Mouse (Mus musculus) intestine, embryonic 15.5 days (tissue): ENCODE results near the gene Vmo1. TPM values are rescaled to one million over a fixed set of nuclear protein-coding genes. Genes with fewer than 3 reads are reported as not detected.
"Not testable (repeated sequence)": the region's sequence is repeated elsewhere in the genome, so short reads cannot be mapped to it uniquely, and the experiment has no call there.

ENCODE experiments used
- ATAC-seq: fragments of 200-750 bp; cut with Nextera tagmentation; 2 replicates; pipeline ENCODE4 v1.8.0; 2017; ENCODE audit warnings: moderate TSS enrichment, moderate library complexity
- H3K27ac ChIP-seq: fragments of 300-500 bp; sonication (generic); 2 replicates; pipeline ENCODE4 v1.5.1; 2015; ENCODE audit warnings: mild to moderate bottlenecking, inconsistent platforms
- H3K27me3 ChIP-seq: fragments of 300-500 bp; sonication (generic); replicated peaks from 2 replicates; pipeline ENCODE4 v1.6.1; 2015; ENCODE audit warnings: inconsistent platforms
- H3K36me3 ChIP-seq: fragments of 300-500 bp; sonication (generic); 2 replicates; pipeline ENCODE4 v1.6.1; 2015; ENCODE audit warnings: inconsistent platforms
- H3K4me1 ChIP-seq: fragments of 300-500 bp; sonication (generic); replicated peaks from 2 replicates; pipeline ENCODE4 v1.6.1; 2015; ENCODE audit warnings: inconsistent platforms
- H3K4me2 ChIP-seq: fragments of 300-500 bp; sonication (generic); replicated peaks from 2 replicates; pipeline ENCODE4 v1.6.1; 2015; ENCODE audit warnings: mild to moderate bottlenecking, inconsistent platforms
- H3K4me3 ChIP-seq: fragments of 300-500 bp; sonication (generic); replicated peaks from 2 replicates; pipeline ENCODE4 v1.5.1; 2015; ENCODE audit warnings: inconsistent platforms
- H3K9ac ChIP-seq: fragments of 300-500 bp; sonication (generic); 2 replicates; pipeline ENCODE4 v1.6.1; 2015; ENCODE audit warnings: inconsistent platforms
- H3K9me3 ChIP-seq: fragments of 300-500 bp; sonication (generic); 2 replicates; pipeline ENCODE4 v1.6.1; 2016; ENCODE audit warnings: inconsistent platforms
- WGBS: fragments of 180-500 bp; shearing (Covaris S2); methylation state at CpG from one replicate; pipeline ENCODE4 v1.1.7; 2015; 5-methylcytosine and 5-hydroxymethylcytosine counted together
- polyA plus RNA-seq: library from polyadenylated mRNA; unstranded; fragments of >200 nt; fragmentation: Nextera tagmentation; extraction: Ambion mirVana; gene quantifications from 2 replicates; pipeline ENCODE4 v1.2.1, GENCODE M21; 2015

The Vmo1 gene
- polyA plus RNA-seq, 1 experiment from 2014 or later = 0.60 TPM

- peak; percentile 99 for ATAC-seq
- H3K4me1 ChIP-seq = 0 out of 2 replicates have a peak, but pooled peaks cover 4% of the 10 kb centered on the region
- H3K9ac ChIP-seq = peak within 1 kb of the TSS; percentile 69
- WGBS = under 1% methylated on average over 65 of the region's 65 CpGs
- peak within 1 kb of the TSS; percentile 58 for H3K4me3 ChIP-seq
- no peaks in the 10 kb centered on the region for H3K27me3 ChIP-seq
- no peaks in the 10 kb centered on the region for H3K36me3 ChIP-seq
- H3K27ac ChIP-seq = peak within 1 kb of the TSS; percentile 70; the same call in 1 of the 2 replicates
- H3K4me2 ChIP-seq = peak within 1 kb of the TSS; percentile 72
- no peaks in the 10 kb centered on the region for H3K9me3 ChIP-seq
Observed at GRCm38 (mm10) chr11:70539877-70540587, 25.6 kb upstream of the Vmo1 start, which contains the start of gene Pld2. Gene Pld2 (plus strand): TSS chr11:70540064.

- Histone ChIP-seq H3K27ac (no peak overlapping the region), H3K4me1 (0 out of 2 replicates have a peak, but pooled peaks cover 4% of the 10 kb centered on the region), H3K4me2 (peak overlapping the region; percentile 72), H3K27me3 (no peaks in the 10 kb centered on the region), H3K36me3 (no peaks in the 10 kb centered on the region), H3K9ac (peak overlapping the region; percentile 69; the same call in 1 of the 2 replicates), H3K9me3 (no peaks in the 10 kb centered on the region), H3K4me3 (peak overlapping the region; percentile 58)
- ATAC-seq = peak; percentile 11; the same call in 1 of the 2 replicates
- WGBS = 10% methylated on average over 9 of the region's 9 CpGs
Observed at GRCm38 (mm10) chr11:70539423-70539822, 25.0 kb upstream of the Vmo1 start.

- H3K27ac ChIP-seq = no peak within 1 kb of the TSS
- H3K36me3 ChIP-seq = peaks cover 3% of the 10 kb centered on the region
- 87% methylated on average over 6 of the region's 6 CpGs for WGBS
Observed at GRCm38 (mm10) chr11:70532839-70533238, 18.4 kb upstream of the Vmo1 start, which contains the start of gene Gm40193. Gene Gm40193 (minus strand): TSS chr11:70532939.

GRCm38 (mm10) chr11:70531065-70531464, 16.6 kb upstream of the Vmo1 start:
- H3K4me2 ChIP-seq, H3K27me3 ChIP-seq, H3K4me3 ChIP-seq, H3K9me3 ChIP-seq, H3K9ac ChIP-seq, ATAC-seq, H3K27ac ChIP-seq, H3K4me1 ChIP-seq: not testable (repeated sequence)
- H3K36me3 ChIP-seq = peaks cover 15% of the 10 kb centered on the region
- 88% methylated on average over 2 of the region's 2 CpGs for WGBS

More at GRCm38 (mm10) chr11:70532839-70533238, 18.4 kb upstream of the Vmo1 start, which contains the start of gene Gm40193:
- no peaks in the 10 kb centered on the region for H3K9me3 ChIP-seq
- no peak within 1 kb of the TSS for H3K4me3 ChIP-seq
- no peaks in the 10 kb centered on the region for H3K27me3 ChIP-seq
- no peaks in the 10 kb centered on the region for H3K4me1 ChIP-seq
- ATAC-seq = no peak
- H3K9ac ChIP-seq = no peak within 1 kb of the TSS
- no peak within 1 kb of the TSS for H3K4me2 ChIP-seq

GRCm38 (mm10) chr11:70528610-70529009, 14.2 kb upstream of the Vmo1 start:
- WGBS = 83% methylated on average over 7 of the region's 7 CpGs
- H3K9me3 ChIP-seq = no peaks in the 10 kb centered on the region
- H3K27ac ChIP-seq = no peak overlapping the region
- H3K36me3 ChIP-seq = peaks cover 15% of the 10 kb centered on the region
- peaks cover 10% of the 10 kb centered on the region for H3K4me1 ChIP-seq
- H3K9ac ChIP-seq = no peak overlapping the region
- H3K4me3 ChIP-seq = no peak overlapping the region
- no peaks in the 10 kb centered on the region for H3K27me3 ChIP-seq
- H3K4me2 ChIP-seq = no peak overlapping the region
- ATAC-seq = no peak

- Histone ChIP-seq H3K4me1 (peaks cover 10% of the 10 kb centered on the region), H3K9me3 (no peaks in the 10 kb centered on the region), H3K27me3 (no peaks in the 10 kb centered on the region), H3K36me3 (peaks cover 15% of the 10 kb centered on the region), H3K9ac (peak overlapping the region; percentile 64), H3K27ac (no peak overlapping the region), H3K4me3 (peak overlapping the region; percentile 67), H3K4me2 (peak overlapping the region; percentile 76)
- no peak for ATAC-seq
- WGBS = 89% methylated on average over 12 of the region's 12 CpGs
Observed at GRCm38 (mm10) chr11:70526211-70526610, 11.8 kb upstream of the Vmo1 start.

- H3K36me3 ChIP-seq = peaks cover 15% of the 10 kb centered on the region
- H3K4me3 ChIP-seq = peak overlapping the region; percentile 67
- no peaks in the 10 kb centered on the region for H3K9me3 ChIP-seq
- 1% methylated on average over 12 of the region's 12 CpGs for WGBS
- H3K4me2 ChIP-seq = peak overlapping the region; percentile 76
- ATAC-seq = peak; percentile 54; the same call in 1 of the 2 replicates
- peaks cover 11% of the 10 kb centered on the region for H3K4me1 ChIP-seq
- 0 out of 2 replicates have a peak overlapping the region, but pooled peaks have one; percentile 36 for H3K27ac ChIP-seq
- no peaks in the 10 kb centered on the region for H3K27me3 ChIP-seq
- H3K9ac ChIP-seq = peak overlapping the region; percentile 64
Observed at GRCm38 (mm10) chr11:70525726-70526125, 11.3 kb upstream of the Vmo1 start.

GRCm38 (mm10) chr11:70525184-70525678, 10.8 kb upstream of the Vmo1 start, which contains the start of gene Psmb6:
Gene Psmb6 (plus strand): TSS chr11:70525367.
- Histone ChIP-seq H3K9ac (peak within 1 kb of the TSS; percentile 64), H3K27ac (peak within 1 kb of the TSS; percentile 36; the same call in 1 of the 2 replicates), H3K4me1 (peaks cover 14% of the 10 kb centered on the region), H3K9me3 (no peaks in the 10 kb centered on the region), H3K36me3 (peaks cover 15% of the 10 kb centered on the region), H3K4me2 (peak within 1 kb of the TSS; percentile 76), H3K4me3 (peak within 1 kb of the TSS; percentile 67), H3K27me3 (no peaks in the 10 kb centered on the region)
- under 1% methylated on average over 24 of the region's 26 CpGs for WGBS
- peak; percentile 94 for ATAC-seq

GRCm38 (mm10) chr11:70524782-70525181, 10.4 kb upstream of the Vmo1 start:
- Histone ChIP-seq H3K9me3 (no peaks in the 10 kb centered on the region), H3K27ac (no peak overlapping the region), H3K9ac (no peak overlapping the region), H3K4me3 (peak overlapping the region; percentile 67), H3K4me1 (peaks cover 17% of the 10 kb centered on the region), H3K36me3 (peaks cover 15% of the 10 kb centered on the region), H3K4me2 (peak overlapping the region; percentile 50), H3K27me3 (no peaks in the 10 kb centered on the region)
- peak; percentile 62 for ATAC-seq
- WGBS = 4% methylated on average over 8 of the region's 8 CpGs

- Histone ChIP-seq H3K4me1 (peaks cover 26% of the 10 kb centered on the region), H3K36me3 (peaks cover 12% of the 10 kb centered on the region)
- not testable (repeated sequence) for H3K27ac ChIP-seq, ATAC-seq, H3K27me3 ChIP-seq, H3K4me3 ChIP-seq, H3K4me2 ChIP-seq, H3K9ac ChIP-seq, H3K9me3 ChIP-seq
- 93% methylated on average over 8 of the region's 8 CpGs for WGBS
Observed at GRCm38 (mm10) chr11:70523306-70523989, 9.0 kb upstream of the Vmo1 start.

- Histone ChIP-seq H3K4me2 (peak overlapping the region; percentile 64), H3K36me3 (no peaks in the 10 kb centered on the region), H3K9ac (peak overlapping the region; percentile 61), H3K27ac (peak overlapping the region; percentile 83), H3K4me1 (peaks cover 17% of the 10 kb centered on the region), H3K4me3 (peak overlapping the region; percentile 35), H3K9me3 (no peaks in the 10 kb centered on the region), H3K27me3 (no peaks in the 10 kb centered on the region)
- 15% methylated on average over 41 of the region's 41 CpGs for WGBS
- ATAC-seq = peak; percentile 34
Observed at GRCm38 (mm10) chr11:70520178-70520769, 5.9 kb upstream of the Vmo1 start.

- H3K9me3 ChIP-seq = no peaks in the 10 kb centered on the region
- 64% methylated on average over 10 of the region's 10 CpGs for WGBS
- no peaks in the 10 kb centered on the region for H3K27me3 ChIP-seq
- H3K27ac ChIP-seq = peak within 1 kb of the TSS; percentile 83
- peak within 1 kb of the TSS; percentile 61 for H3K9ac ChIP-seq
- no peak for ATAC-seq
- H3K36me3 ChIP-seq = no peaks in the 10 kb centered on the region
- peak within 1 kb of the TSS; percentile 64 for H3K4me2 ChIP-seq
- peaks cover 17% of the 10 kb centered on the region for H3K4me1 ChIP-seq
- peak within 1 kb of the TSS; percentile 35 for H3K4me3 ChIP-seq
Observed at GRCm38 (mm10) chr11:70518923-70519322, 4.5 kb upstream of the Vmo1 start, which contains the start of gene Gltpd2. Gene Gltpd2 (plus strand): TSS chr11:70519196.
